Mouse (Mus musculus) kidney, embryonic 16.5 days (tissue): Measurements from ENCODE around the gene Pde4b. TPM values are rescaled to one million over a fixed set of nuclear protein-coding genes. Genes with fewer than 3 reads are reported as not detected.

Experiments used
- ATAC-seq: fragments of 200-750 bp; cut with Nextera tagmentation; 2 replicates; pipeline ENCODE4 v1.8.0; 2017; ENCODE audit warnings: moderate TSS enrichment; ENCODE audit not compliant: low FRiP score, low TSS enrichment
- H3K27ac ChIP-seq: fragments of 300-500 bp; sonication (generic); 2 replicates; pipeline ENCODE4 v1.5.1; 2014; ENCODE audit warnings: low read length
- H3K27me3 ChIP-seq: fragments of 300-500 bp; sonication (generic); 2 replicates; pipeline ENCODE4 v1.6.1; 2014; ENCODE audit warnings: low read length, control low read depth, mixed read lengths; ENCODE audit not compliant: insufficient read depth
- H3K36me3 ChIP-seq: fragments of 300-500 bp; sonication (generic); 2 replicates; pipeline ENCODE4 v1.6.1; 2014; ENCODE audit warnings: low read length, control low read depth, mixed read lengths; ENCODE audit not compliant: insufficient read depth
- H3K4me1 ChIP-seq: fragments of 300-500 bp; sonication (generic); 2 replicates; pipeline ENCODE4 v1.6.1; 2014; ENCODE audit warnings: low read length, control low read depth, mixed read lengths; ENCODE audit not compliant: insufficient read depth
- H3K4me2 ChIP-seq: fragments of 300-500 bp; sonication (generic); replicated peaks from 2 replicates; pipeline ENCODE4 v1.6.1; 2014; ENCODE audit warnings: low read depth, low read length
- H3K4me3 ChIP-seq: fragments of 300-500 bp; sonication (generic); 2 replicates; pipeline ENCODE4 v1.5.1; 2014; ENCODE audit warnings: mild to moderate bottlenecking, low read length
- H3K9ac ChIP-seq: fragments of 300-500 bp; sonication (generic); replicated peaks from 2 replicates; pipeline ENCODE4 v1.6.1; 2014; ENCODE audit warnings: low read length
- H3K9me3 ChIP-seq: fragments of 300-500 bp; sonication (generic); 2 replicates; pipeline ENCODE4 v1.6.1; 2016; ENCODE audit warnings: low read length, control low read depth
- WGBS: fragments of 180-500 bp; shearing (Covaris S2); extraction: QIAGEN DNeasy Blood & Tissue Kit; methylation state at CpG from one replicate; pipeline ENCODE4 v1.1.7; 2014; 5-methylcytosine and 5-hydroxymethylcytosine counted together
- polyA plus RNA-seq: library from polyadenylated mRNA; unstranded; fragments of >200 nt; fragmentation: Nextera tagmentation; extraction: Ambion mirVana; gene quantifications from 2 replicates; pipeline ENCODE4 v1.2.1, GENCODE M21; 2015

Pde4b gene
- polyA plus RNA-seq, 1 experiment from 2014 or later: 15.5 TPM

GRCm38 (mm10) chr4:102538793-102539192 is 451.4 kb downstream of the Pde4b start:
- Histone ChIP-seq H3K27me3 (no peaks in the 10 kb centered on the region), H3K4me3 (no peak overlapping the region), H3K9me3 (no peaks in the 10 kb centered on the region), H3K4me1 (no peaks in the 10 kb centered on the region), H3K36me3 (no peaks in the 10 kb centered on the region), H3K27ac (no peak overlapping the region), H3K9ac (no peak overlapping the region), H3K4me2 (no peak overlapping the region)
- no peak for ATAC-seq
- 94% methylated on average over 2 of the region's 2 CpGs for WGBS

- no peaks in the 10 kb centered on the region for H3K9me3 ChIP-seq
- no peaks in the 10 kb centered on the region for H3K4me1 ChIP-seq
- no peak overlapping the region for H3K27ac ChIP-seq
- no peak overlapping the region for H3K4me3 ChIP-seq
- WGBS: 74% methylated on average over 5 of the region's 5 CpGs
- H3K36me3 ChIP-seq: no peaks in the 10 kb centered on the region
- no peak overlapping the region for H3K9ac ChIP-seq
- no peaks in the 10 kb centered on the region for H3K27me3 ChIP-seq
- H3K4me2 ChIP-seq: no peak overlapping the region
- ATAC-seq: no peak
Measured at GRCm38 (mm10) chr4:102539598-102540180, 452.3 kb downstream of the Pde4b start.

- no peak overlapping the region for H3K4me3 ChIP-seq
- H3K27ac ChIP-seq: no peak overlapping the region
- no peaks in the 10 kb centered on the region for H3K27me3 ChIP-seq
- H3K9ac ChIP-seq: no peak overlapping the region
- 87% methylated on average over 3 of the region's 3 CpGs for WGBS
- H3K36me3 ChIP-seq: no peaks in the 10 kb centered on the region
- H3K4me2 ChIP-seq: no peak overlapping the region
- H3K9me3 ChIP-seq: no peaks in the 10 kb centered on the region
- ATAC-seq: no peak
- H3K4me1 ChIP-seq: no peaks in the 10 kb centered on the region
Measured at GRCm38 (mm10) chr4:102542976-102543375, 455.6 kb downstream of the Pde4b start.

GRCm38 (mm10) chr4:102545226-102545625 is 457.9 kb downstream of the Pde4b start:
- no peak overlapping the region for H3K9ac ChIP-seq
- ATAC-seq: no peak
- H3K27ac ChIP-seq: no peak overlapping the region
- H3K36me3 ChIP-seq: no peaks in the 10 kb centered on the region
- no peak overlapping the region for H3K4me2 ChIP-seq
- no peaks in the 10 kb centered on the region for H3K4me1 ChIP-seq
- H3K27me3 ChIP-seq: no peaks in the 10 kb centered on the region
- H3K9me3 ChIP-seq: no peaks in the 10 kb centered on the region
- no peak overlapping the region for H3K4me3 ChIP-seq
- 74% methylated on average over 4 of the region's 4 CpGs for WGBS

DNA sequence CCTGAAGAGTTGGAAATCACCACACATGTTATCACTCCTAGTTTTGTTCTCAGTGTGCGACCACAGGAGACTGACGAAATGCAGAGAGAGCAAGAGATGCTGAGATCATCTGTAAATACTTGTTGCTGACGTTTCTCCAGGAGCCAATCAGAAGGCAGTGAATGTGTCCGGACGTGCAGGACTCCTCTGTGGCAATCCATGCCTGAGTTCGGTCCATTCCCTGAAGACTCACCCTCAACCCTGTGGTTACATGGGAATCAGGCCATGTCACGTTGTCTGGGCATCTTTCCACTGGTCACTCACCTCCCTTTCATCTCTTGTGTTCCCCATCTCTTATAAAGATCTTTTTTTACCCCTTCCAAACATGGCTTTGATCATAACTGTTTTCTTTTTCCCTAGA is 468.2 kb downstream of the Pde4b start:
- H3K9me3 ChIP-seq: no peaks in the 10 kb centered on the region
- H3K36me3 ChIP-seq: no peaks in the 10 kb centered on the region
- no peak overlapping the region for H3K4me3 ChIP-seq
- WGBS: 60% methylated on average over 7 of the region's 7 CpGs
- no peak overlapping the region for H3K4me2 ChIP-seq
- no peak overlapping the region for H3K9ac ChIP-seq
- H3K4me1 ChIP-seq: no peaks in the 10 kb centered on the region
- no peak for ATAC-seq
- H3K27ac ChIP-seq: no peak overlapping the region
- H3K27me3 ChIP-seq: peaks cover 3% of the 10 kb centered on the region

GRCm38 (mm10) chr4:102557006-102557405 is 469.7 kb downstream of the Pde4b start:
- Histone ChIP-seq H3K9ac (no peak overlapping the region), H3K9me3 (no peaks in the 10 kb centered on the region), H3K27ac (no peak overlapping the region), H3K36me3 (no peaks in the 10 kb centered on the region), H3K4me2 (no peak overlapping the region), H3K4me1 (no peaks in the 10 kb centered on the region), H3K27me3 (peaks cover 3% of the 10 kb centered on the region), H3K4me3 (no peak overlapping the region)
- 60% methylated on average over 2 of the region's 2 CpGs for WGBS
- ATAC-seq: no peak

- no peak overlapping the region for H3K27ac ChIP-seq
- peaks cover 3% of the 10 kb centered on the region for H3K27me3 ChIP-seq
- H3K4me3 ChIP-seq: no peak overlapping the region
- H3K4me2 ChIP-seq: no peak overlapping the region
- H3K4me1 ChIP-seq: no peaks in the 10 kb centered on the region
- H3K9ac ChIP-seq: no peak overlapping the region
- ATAC-seq: no peak
- 71% methylated on average over 9 of the region's 9 CpGs for WGBS
- H3K9me3 ChIP-seq: no peaks in the 10 kb centered on the region
- no peaks in the 10 kb centered on the region for H3K36me3 ChIP-seq
Measured at GRCm38 (mm10) chr4:102557508-102558220, 470.3 kb downstream of the Pde4b start.

GRCm38 (mm10) chr4:102558328-102558727 is 471.0 kb downstream of the Pde4b start:
- WGBS: 47% methylated on average over 3 of the region's 3 CpGs
- peaks cover 3% of the 10 kb centered on the region; the same call in 1 of the 2 replicates for H3K27me3 ChIP-seq
- no peaks in the 10 kb centered on the region for H3K36me3 ChIP-seq
- no peak for ATAC-seq
- H3K4me2 ChIP-seq: no peak overlapping the region
- H3K4me3 ChIP-seq: no peak overlapping the region
- no peak overlapping the region for H3K27ac ChIP-seq
- H3K9me3 ChIP-seq: no peaks in the 10 kb centered on the region
- no peaks in the 10 kb centered on the region for H3K4me1 ChIP-seq
- H3K9ac ChIP-seq: no peak overlapping the region

DNA sequence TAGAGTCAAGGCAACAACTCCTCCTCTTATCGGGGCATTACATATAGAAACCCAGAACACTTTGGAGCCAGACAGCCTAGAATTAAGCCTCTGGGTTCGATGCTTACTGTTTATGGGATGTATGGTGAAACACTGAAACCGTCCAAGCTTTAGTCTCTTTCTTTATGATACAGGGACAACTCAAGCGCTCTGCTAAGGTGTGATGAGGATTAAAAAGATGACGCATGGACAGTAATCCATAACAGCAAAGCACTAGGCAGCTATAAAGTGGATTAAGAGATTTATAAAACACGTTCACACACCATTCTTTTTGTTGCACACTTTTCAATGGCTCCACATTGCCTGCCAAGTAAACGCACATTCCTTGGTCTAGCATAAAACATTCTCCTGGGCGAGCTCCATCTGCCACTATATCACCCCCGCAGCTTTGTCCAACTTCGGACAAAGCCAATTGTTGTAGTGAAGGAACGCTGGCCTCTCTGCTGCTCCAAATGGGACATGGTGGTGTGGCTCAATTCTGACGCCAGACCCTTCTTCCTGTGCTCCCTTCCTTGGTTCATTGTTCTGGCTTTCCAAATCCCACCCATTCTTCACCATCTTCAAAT is 473.4 kb downstream of the Pde4b start:
- no peaks in the 10 kb centered on the region for H3K4me1 ChIP-seq
- no peaks in the 10 kb centered on the region for H3K27me3 ChIP-seq
- no peak overlapping the region for H3K4me3 ChIP-seq
- no peak overlapping the region for H3K9ac ChIP-seq
- 83% methylated on average over 12 of the region's 12 CpGs for WGBS
- ATAC-seq: no peak
- no peaks in the 10 kb centered on the region for H3K9me3 ChIP-seq
- H3K27ac ChIP-seq: no peak overlapping the region
- no peak overlapping the region for H3K4me2 ChIP-seq
- no peaks in the 10 kb centered on the region for H3K36me3 ChIP-seq

DNA sequence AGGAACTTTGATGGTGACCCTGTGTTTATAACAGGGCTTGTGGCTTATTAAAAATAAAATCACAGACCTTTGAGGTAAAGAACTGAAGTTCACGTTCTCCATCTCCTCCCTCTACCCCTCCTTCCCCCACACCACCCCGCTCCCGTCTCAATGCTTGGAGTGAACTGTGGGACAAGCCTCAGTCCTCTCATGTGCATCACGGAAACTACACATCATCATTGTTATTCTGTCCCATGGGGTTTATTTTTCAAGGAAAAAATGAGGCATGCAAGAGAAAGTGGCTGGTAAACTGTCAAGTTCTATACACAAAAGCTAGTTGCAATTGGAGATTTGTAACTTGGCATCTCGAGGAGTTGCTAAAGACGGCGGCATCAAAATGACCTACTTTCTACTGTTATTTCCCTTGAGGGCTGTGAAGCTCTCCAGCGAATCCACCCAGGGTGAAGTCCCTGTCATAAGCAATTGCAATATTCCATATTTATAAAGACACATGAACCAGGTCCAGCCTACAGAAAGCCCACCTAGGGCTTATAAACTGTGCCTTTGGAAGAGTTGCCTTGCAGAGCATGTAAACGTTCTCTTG is 476.0 kb downstream of the Pde4b start:
- H3K27ac ChIP-seq: no peak overlapping the region
- H3K36me3 ChIP-seq: no peaks in the 10 kb centered on the region
- H3K4me1 ChIP-seq: peaks cover 12% of the 10 kb centered on the region
- no peak overlapping the region for H3K4me3 ChIP-seq
- ATAC-seq: no peak
- H3K9ac ChIP-seq: no peak overlapping the region
- 84% methylated on average over 9 of the region's 9 CpGs for WGBS
- no peaks in the 10 kb centered on the region for H3K9me3 ChIP-seq
- H3K27me3 ChIP-seq: no peaks in the 10 kb centered on the region
- H3K4me2 ChIP-seq: no peak overlapping the region
